Comparison of ENCODE assay signal across 8 mouse cellular contexts in the genomic region with DNA sequence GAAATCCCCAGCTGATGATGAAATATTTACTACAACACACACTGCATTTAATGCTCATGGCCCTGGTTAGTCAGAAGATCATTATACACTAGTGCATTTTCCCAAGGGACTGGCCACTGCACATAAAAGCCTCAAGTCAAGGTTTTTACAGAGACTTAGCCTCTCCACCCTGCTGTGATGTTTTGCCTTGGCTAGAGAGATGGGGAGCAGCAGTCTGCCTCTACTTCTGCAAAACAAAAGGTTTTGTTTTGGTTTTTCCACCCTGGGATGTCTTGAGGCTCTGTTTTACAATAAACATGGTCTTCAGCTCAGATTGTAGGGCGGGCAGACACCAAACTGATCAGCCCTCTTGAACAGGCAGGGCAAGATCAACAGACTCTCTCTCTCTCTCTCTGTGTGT.
DNase-seq lines count a peak whose midpoint lies in the region; ATAC-seq and TF ChIP-seq lines count a peak whose summit lies in the region.
"Not testable (repeated sequence)": the region's sequence is repeated elsewhere in the genome, so short reads cannot be mapped to it uniquely, and the experiment has no call there.

No protein-coding gene starts in this region.

- not testable (repeated sequence) for H3K9me3 ChIP-seq in kidney, embryonic 14.5 days (ENCODE audit: control insufficient read depth, low read length); liver, embryonic 11.5 days (ENCODE audit: control insufficient read depth, low read length); stomach, postnatal 0 days (ENCODE audit: control insufficient read depth, low read length)

- H3K27me3 ChIP-seq in Patski; kidney, embryonic 14.5 days (ENCODE audit: control insufficient read depth, insufficient read depth, low read length); liver, embryonic 11.5 days (replicated peaks; ENCODE audit: control insufficient read depth, insufficient read depth, low read length); stomach, postnatal 0 days (ENCODE audit: control insufficient read depth, insufficient read depth, low read length): not testable (repeated sequence)

- not testable (repeated sequence) for H3K4me2 ChIP-seq in kidney, embryonic 14.5 days (replicated peaks; ENCODE audit: low read depth, low read length); liver, embryonic 11.5 days; stomach, postnatal 0 days (replicated peaks; ENCODE audit: low read depth)

- not testable (repeated sequence) for TF ChIP-seq CTCF in Patski (IDR thresholded peaks at IDR 0.05); stomach, postnatal 0 days (IDR thresholded peaks at IDR 0.05; ENCODE audit: low read depth)

- CTCF ChIA-PET in Patski (lab: Charles Lee) = not testable (repeated sequence)

- peak; percentile 60 for ATAC-seq in Patski
- ATAC-seq in kidney, embryonic 14.5 days (ENCODE audit: low FRiP score, low TSS enrichment) = peak; percentile 55; the same call in 1 of the 2 replicates
- ATAC-seq in liver, embryonic 11.5 days (replicated peaks; ENCODE audit: low FRiP score) = peak; percentile 34; the same call in 1 of the 2 replicates
- peak; percentile 40; the same call in 1 of the 2 replicates for ATAC-seq in stomach, postnatal 0 days (ENCODE audit: low FRiP score, low TSS enrichment)

- H3K9ac ChIP-seq in kidney, embryonic 14.5 days (ENCODE audit: low read depth, low read length); liver, embryonic 11.5 days (ENCODE audit: low read depth, low read length); stomach, postnatal 0 days (ENCODE audit: low read length): not testable (repeated sequence)

- H3K36me3 ChIP-seq in kidney, embryonic 14.5 days (ENCODE audit: control insufficient read depth, insufficient read depth, low read length); liver, embryonic 11.5 days (ENCODE audit: control insufficient read depth, insufficient read depth, low read length); stomach, postnatal 0 days (ENCODE audit: control insufficient read depth, insufficient read depth, low read length): not testable (repeated sequence)

- in situ Hi-C loops in Patski (cut with MboI; ENCODE audit: low pct_unique_long_range_greater_than_20kb) = not testable (repeated sequence)

- intact Hi-C loops in heart, postnatal 10 days (cut with DNase I) = not testable (repeated sequence)

- not testable (repeated sequence) for H3K4me3 ChIP-seq in kidney, embryonic 14.5 days (ENCODE audit: low read length); liver, embryonic 11.5 days (ENCODE audit: low read depth, low read length); stomach, postnatal 0 days (ENCODE audit: low read depth, low read length)

- 23% methylated on average over 1 of the region's 1 CpGs for WGBS in kidney, embryonic 14.5 days
- 14% methylated on average over 1 of the region's 1 CpGs for WGBS in liver, embryonic 11.5 days
- WGBS in stomach, postnatal 0 days = 34% methylated on average over 1 of the region's 1 CpGs

- POLR2A ChIA-PET in Patski (lab: Charles Lee) = not testable (repeated sequence)

- DNase-seq in Patski (ENCODE audit: low read depth, low spot score); liver, embryonic 11.5 days (ENCODE audit: low spot score): not testable (repeated sequence)
- peak; percentile 10 to 12 for DNase-seq in cerebellum, postnatal 14 days
- peak; percentile 4 for DNase-seq in heart, postnatal 10 days
- DNase-seq in naive thymus-derived CD4-positive, alpha-beta T cell, adult 2 months (ENCODE audit: low read depth) = peak; percentile 1
- DNase-seq in stomach, postnatal 0 days (ENCODE audit: low spot score) = peak; percentile 15
- peak; percentile 14 for DNase-seq in yolk sac, embryonic 10.5 days (ENCODE audit: low spot score)

- not testable (repeated sequence) for H3K27ac ChIP-seq in kidney, embryonic 14.5 days (ENCODE audit: low read depth, low read length); liver, embryonic 11.5 days (ENCODE audit: low read depth, low read length); stomach, postnatal 0 days (replicated peaks)

- not testable (repeated sequence) for TF ChIP-seq EP300 in stomach, postnatal 0 days (optimal IDR thresholded peaks at IDR 0.05)

- not testable (repeated sequence) for H3K4me1 ChIP-seq in kidney, embryonic 14.5 days (ENCODE audit: control insufficient read depth, insufficient read depth, low read length); liver, embryonic 11.5 days (replicated peaks; ENCODE audit: control insufficient read depth, insufficient read depth, low read length); stomach, postnatal 0 days (replicated peaks; ENCODE audit: control insufficient read depth, insufficient read depth)
